In the genomic region with DNA sequence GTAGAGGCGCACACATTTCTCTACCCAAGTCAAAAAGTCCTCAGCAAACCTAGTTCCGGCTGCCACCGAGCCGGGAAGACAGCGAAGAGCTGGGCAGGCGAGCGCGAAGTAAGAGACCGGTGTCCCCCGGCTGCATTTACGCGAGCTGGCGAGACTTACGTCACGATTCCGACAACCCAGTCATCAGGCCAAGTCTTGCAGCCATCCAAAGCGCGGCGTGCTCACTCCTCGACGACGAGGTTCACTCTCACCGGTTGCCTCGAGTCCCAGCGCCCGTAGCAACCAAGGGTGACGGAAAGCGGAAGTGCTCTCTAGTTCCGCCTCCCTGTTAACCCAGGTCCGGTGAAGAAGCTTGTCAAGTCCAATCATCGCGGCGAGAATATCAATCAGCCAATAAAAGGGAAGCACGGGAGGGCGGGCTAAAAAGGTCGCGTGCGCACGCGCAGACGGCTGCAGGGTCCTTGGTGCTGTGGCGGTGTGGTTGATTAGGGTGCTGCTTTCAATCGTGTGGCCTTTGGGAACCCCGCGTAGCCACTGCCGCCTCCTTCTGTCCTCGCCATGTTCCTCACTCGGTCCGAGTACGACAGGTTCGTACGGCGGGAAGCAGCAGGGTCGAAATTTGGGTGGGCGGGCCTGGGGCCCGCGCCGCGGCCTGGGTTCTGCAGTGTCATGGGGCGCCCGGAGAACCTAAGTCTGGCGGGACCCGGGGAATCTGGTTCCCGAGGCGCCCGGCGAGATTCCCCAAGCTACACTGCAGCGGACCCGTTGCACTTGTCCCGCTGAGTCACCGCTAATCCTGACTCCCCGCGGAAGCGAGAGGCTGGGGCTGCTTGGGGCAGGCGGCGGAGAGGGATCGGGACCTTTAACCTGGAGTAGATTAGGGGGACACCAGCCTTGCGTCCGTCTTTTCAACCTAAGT, we compare ENCODE assay signal across 8 mouse cellular contexts. TPM values are rescaled to one million over a fixed set of nuclear protein-coding genes. Genes with fewer than 3 reads are reported as not detected.
DNase-seq lines count a peak whose midpoint lies in the region; ATAC-seq lines count a peak whose summit lies in the region.

A gene (plus strand): TSS at position 208 of the 919 bp plus-strand sequence.

- intact Hi-C loops in gastrocnemius, postnatal 14 days (cut with DNase I; ENCODE audit: low total_unique reads) = no loop called here
- intact Hi-C loops in left cerebral cortex, postnatal 10 days (cut with DNase I) = loop anchor here (5.0 kb wide), 1 partner anchor 45 kb away; a partner anchor contains a TSS

- peak; percentile 100 for ATAC-seq in inflammation-experienced regulatory T-cells, adult 6 months
- peak; percentile 99 for ATAC-seq in megakaryocyte-erythroid progenitor cell, adult 5-6 weeks (replicated peaks; ENCODE audit: low FRiP score, low TSS enrichment, poor library complexity, severe bottlenecking)

- peak; percentile 96 to 99 for DNase-seq in adrenal gland, adult (ENCODE audit: inconsistent age in 2 of 2, low spot score in 1 of 2)
- peak; percentile 99 for DNase-seq in embryo, embryonic 10.5 days (ENCODE audit: low spot score)
- DNase-seq in gastrocnemius, postnatal 14 days = peak; percentile 94
- DNase-seq in left cerebral cortex, postnatal 10 days (ENCODE audit: extremely low spot score in 1 of 2, low spot score in 2 of 2) = peak; percentile 95 to 96
- DNase-seq in right cerebral cortex, postnatal 25 days = peak; percentile 92
- DNase-seq in urinary bladder, postnatal 4 days (ENCODE audit: low spot score in 2 of 2) = peak; percentile 92 to 95

RNA-seq across cellular contexts. Expression of the gene that starts here (rescaled TPM):
- 10 to 100 TPM; 64.2 to 66.3 TPM for total RNA-seq in gastrocnemius, postnatal 14 days (2021)
- 100 to 1,000 TPM; 167 to 264 (median 193) TPM for polyA plus RNA-seq in inflammation-experienced regulatory T-cells, adult 6 months (2017; shearing (Covaris generic))
- 10 to 100 TPM; 91.4 to 92.5 TPM for total RNA-seq in left cerebral cortex, postnatal 10 days (2021)
- total RNA-seq in megakaryocyte-erythroid progenitor cell, adult 5-6 weeks (2014; fragmentation: Nextera tagmentation) = 223 and 248 TPM in 2 replicates
- 358 and 414 TPM in 2 replicates for total RNA-seq in megakaryocyte-erythroid progenitor cell, adult 5-6 weeks (2017)

Comparison
In these comparisons a context has a peak if more than half of its experiments do, and no peak if none do; other contexts are left out.
1. Peak in every context shown above with its lines: DNase-seq and ATAC-seq.